Mouse (Mus musculus): ENCODE measurements around the gene Cbx4. TPM values are rescaled to one million over a fixed set of nuclear protein-coding genes. Genes with fewer than 3 reads are reported as not detected.

Cbx4 gene
- polyA plus RNA-seq, 1 experiment from 2014 or later = 6.5 TPM

DNA sequence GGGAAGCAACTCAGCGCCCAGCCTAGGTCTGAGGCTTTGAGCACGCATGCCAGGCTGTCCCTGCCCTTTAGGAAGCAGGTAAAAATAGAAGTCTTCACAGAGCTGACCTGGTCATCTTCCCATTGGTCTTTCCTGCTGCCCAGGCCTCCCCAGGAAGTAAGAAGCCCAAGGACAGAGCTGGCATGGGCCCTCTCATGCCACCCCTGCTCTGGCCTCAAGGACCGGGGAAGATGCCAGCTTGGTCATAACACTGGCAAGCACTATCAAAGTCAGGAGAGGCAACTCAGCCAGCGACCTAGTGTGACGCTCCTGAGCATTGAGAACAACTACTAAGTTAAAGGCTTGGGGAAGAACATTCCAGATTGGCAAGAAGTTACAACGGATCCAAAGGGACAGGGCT, 38.5 kb upstream of the Cbx4 start:
- Histone ChIP-seq H3K4me2 (replicated peaks; ENCODE audit: low read depth) (no peak overlapping the region), H3K4me3 (ENCODE audit: low read depth, low read length) (no peak overlapping the region), H3K9me3 (ENCODE audit: control insufficient read depth) (no peaks in the 10 kb centered on the region), H3K27ac (ENCODE audit: low read depth, low read length) (no peak overlapping the region), H3K36me3 (ENCODE audit: control insufficient read depth, insufficient read depth) (no peaks in the 10 kb centered on the region), H3K27me3 (replicated peaks; ENCODE audit: control insufficient read depth, insufficient read depth, low read length) (no peaks in the 10 kb centered on the region), H3K9ac (ENCODE audit: low read depth, low read length) (no peak overlapping the region), H3K4me1 (replicated peaks; ENCODE audit: control insufficient read depth, insufficient read depth, low read length) (peaks cover 24% of the 10 kb centered on the region)
- 92% methylated on average over 6 of the region's 6 CpGs for WGBS
- TF ChIP-seq CTCF (IDR thresholded peaks at IDR 0.05; ENCODE audit: low read depth) = no peak
- ATAC-seq = no peak

DNA sequence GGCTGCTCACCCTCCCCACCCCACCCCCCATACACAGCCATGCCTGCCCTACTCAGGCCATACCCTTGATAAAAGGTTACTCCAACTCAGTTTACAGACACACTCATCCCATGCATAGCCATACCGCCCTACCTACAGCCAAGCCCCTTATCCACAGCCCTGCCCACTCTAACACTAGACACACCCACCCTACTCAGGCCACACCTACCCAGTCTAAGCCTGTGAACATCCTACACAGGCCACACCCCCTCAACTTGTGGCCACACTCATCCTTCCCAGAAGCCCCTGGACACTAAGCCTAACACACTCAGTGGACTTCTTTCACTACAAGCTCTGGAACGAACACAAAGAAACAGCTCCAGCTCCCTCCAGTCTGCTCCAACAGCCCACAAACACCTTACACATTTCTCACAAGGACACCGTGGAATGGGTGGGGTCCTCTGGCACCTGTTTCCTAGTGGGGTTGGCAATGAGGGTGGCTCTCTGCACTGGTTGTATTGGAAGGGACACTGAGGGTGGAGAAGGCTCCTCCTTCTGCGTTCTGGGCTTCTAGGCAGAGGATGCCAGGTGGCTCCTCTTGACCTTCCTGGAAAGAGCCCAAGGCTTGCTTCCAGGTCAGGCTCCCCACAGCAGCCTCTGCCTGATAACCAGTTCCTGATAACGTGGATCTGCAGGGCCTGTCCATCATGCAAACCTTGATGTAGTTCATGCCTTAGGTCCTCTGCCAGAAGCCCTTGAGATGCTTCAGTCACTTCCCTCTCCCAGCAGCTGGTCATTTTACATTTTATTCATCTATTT, 37.7 kb upstream of the Cbx4 start:
- ATAC-seq = no peak
- 59% methylated on average over 5 of the region's 5 CpGs for WGBS
- no peak overlapping the region for H3K4me3 ChIP-seq (ENCODE audit: low read depth, low read length)

DNA sequence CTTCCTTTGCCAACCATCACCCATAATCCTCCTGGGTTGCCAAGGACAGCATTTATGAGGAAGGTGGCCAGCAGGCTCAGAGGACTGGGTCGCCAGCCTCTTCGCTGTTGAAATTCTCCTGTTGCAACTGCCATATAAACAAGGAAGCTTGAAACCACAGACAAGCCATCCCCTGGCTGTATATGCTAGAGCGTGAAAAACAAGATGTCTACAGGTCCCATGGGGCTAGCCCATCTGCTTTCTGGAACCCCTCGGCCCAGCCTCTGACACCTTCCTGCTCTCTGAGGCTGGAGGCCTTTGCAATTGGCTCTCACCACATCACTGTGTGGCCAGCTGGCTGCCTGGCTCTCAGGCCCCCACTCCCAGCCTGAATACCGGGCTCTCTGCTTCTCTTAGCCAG, 36.4 kb upstream of the Cbx4 start:
- TF ChIP-seq CTCF (IDR thresholded peaks at IDR 0.05; ENCODE audit: low read depth) = no peak
- Histone ChIP-seq H3K9ac (ENCODE audit: low read depth, low read length) (no peak overlapping the region), H3K36me3 (ENCODE audit: control insufficient read depth, insufficient read depth) (no peaks in the 10 kb centered on the region), H3K4me1 (replicated peaks; ENCODE audit: control insufficient read depth, insufficient read depth, low read length) (peaks cover 10% of the 10 kb centered on the region), H3K27ac (ENCODE audit: low read depth, low read length) (no peak overlapping the region), H3K4me3 (ENCODE audit: low read depth, low read length) (no peak overlapping the region), H3K4me2 (replicated peaks; ENCODE audit: low read depth) (no peak overlapping the region), H3K27me3 (replicated peaks; ENCODE audit: control insufficient read depth, insufficient read depth, low read length) (no peaks in the 10 kb centered on the region), H3K9me3 (ENCODE audit: control insufficient read depth) (no peaks in the 10 kb centered on the region)
- 84% methylated on average over 5 of the region's 5 CpGs for WGBS
- ATAC-seq = no peak

More for the DNA sequence above, 37.7 kb upstream of the Cbx4 start:
- no peak for TF ChIP-seq CTCF (IDR thresholded peaks at IDR 0.05; ENCODE audit: low read depth)
- H3K36me3 ChIP-seq (ENCODE audit: control insufficient read depth, insufficient read depth) = no peaks in the 10 kb centered on the region
- H3K9me3 ChIP-seq (ENCODE audit: control insufficient read depth) = no peaks in the 10 kb centered on the region
- no peak overlapping the region for H3K4me2 ChIP-seq (replicated peaks; ENCODE audit: low read depth)
- H3K4me1 ChIP-seq (replicated peaks; ENCODE audit: control insufficient read depth, insufficient read depth, low read length) = peaks cover 20% of the 10 kb centered on the region
- H3K27me3 ChIP-seq (replicated peaks; ENCODE audit: control insufficient read depth, insufficient read depth, low read length) = no peaks in the 10 kb centered on the region
- no peak overlapping the region for H3K27ac ChIP-seq (ENCODE audit: low read depth, low read length)
- no peak overlapping the region for H3K9ac ChIP-seq (ENCODE audit: low read depth, low read length)

DNA sequence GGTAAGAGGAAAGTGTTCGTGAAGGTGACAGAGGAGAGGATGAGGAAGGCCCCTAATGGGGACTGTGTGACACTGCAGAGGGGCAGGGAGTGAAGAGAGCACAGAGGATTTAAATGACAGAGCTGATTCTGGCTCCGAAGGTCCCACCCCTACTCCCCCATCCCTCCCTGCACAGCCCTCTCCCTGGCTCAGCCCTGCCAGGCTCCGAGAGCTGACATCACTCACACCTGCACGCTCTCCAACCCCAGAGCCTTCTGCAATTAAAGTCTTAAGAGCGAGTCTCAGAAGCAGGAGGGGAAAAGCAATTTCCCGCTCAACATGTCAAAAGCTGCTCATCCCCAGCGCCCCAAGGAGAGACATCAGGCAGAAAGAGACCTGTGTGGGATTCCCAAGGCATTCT, 32.9 kb upstream of the Cbx4 start:
- H3K27me3 ChIP-seq (replicated peaks; ENCODE audit: control insufficient read depth, insufficient read depth, low read length) = no peaks in the 10 kb centered on the region
- H3K4me2 ChIP-seq (replicated peaks; ENCODE audit: low read depth) = no peak overlapping the region
- no peak overlapping the region for H3K4me3 ChIP-seq (ENCODE audit: low read depth, low read length)
- 64% methylated on average over 7 of the region's 7 CpGs for WGBS
- TF ChIP-seq CTCF (IDR thresholded peaks at IDR 0.05; ENCODE audit: low read depth) = no peak
- no peak overlapping the region for H3K9ac ChIP-seq (ENCODE audit: low read depth, low read length)
- H3K27ac ChIP-seq (ENCODE audit: low read depth, low read length) = no peak overlapping the region
- H3K36me3 ChIP-seq (ENCODE audit: control insufficient read depth, insufficient read depth) = no peaks in the 10 kb centered on the region
- H3K4me1 ChIP-seq (replicated peaks; ENCODE audit: control insufficient read depth, insufficient read depth, low read length) = no peaks in the 10 kb centered on the region
- no peak for ATAC-seq
- H3K9me3 ChIP-seq (ENCODE audit: control insufficient read depth) = no peaks in the 10 kb centered on the region

DNA sequence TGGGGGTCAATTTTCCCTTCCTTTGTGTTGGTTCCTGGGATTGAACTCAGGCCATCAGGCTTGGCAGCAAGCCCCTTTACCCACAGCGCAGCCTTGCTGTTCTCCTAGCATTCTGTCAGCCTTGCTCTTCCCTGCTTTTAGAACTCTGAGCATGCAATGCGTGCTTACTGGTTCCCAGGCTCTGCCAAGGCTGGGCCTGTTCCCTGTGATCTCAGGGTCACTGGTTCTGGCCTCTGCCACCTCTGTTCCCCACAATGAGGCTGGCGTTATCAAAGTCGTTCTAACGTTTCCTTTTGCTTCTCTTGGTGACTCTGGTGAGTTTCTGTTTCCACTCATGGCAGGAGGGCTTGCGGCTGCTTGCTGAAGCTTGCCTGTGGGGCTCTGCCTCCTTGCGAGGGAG, 31.9 kb upstream of the Cbx4 start:
- no peaks in the 10 kb centered on the region for H3K27me3 ChIP-seq (replicated peaks; ENCODE audit: control insufficient read depth, insufficient read depth, low read length)
- no peak overlapping the region for H3K4me2 ChIP-seq (replicated peaks; ENCODE audit: low read depth)
- H3K36me3 ChIP-seq (ENCODE audit: control insufficient read depth, insufficient read depth) = no peaks in the 10 kb centered on the region
- 66% methylated on average over 7 of the region's 7 CpGs for WGBS
- no peaks in the 10 kb centered on the region for H3K9me3 ChIP-seq (ENCODE audit: control insufficient read depth)
- no peak for TF ChIP-seq CTCF (IDR thresholded peaks at IDR 0.05; ENCODE audit: low read depth)
- H3K4me1 ChIP-seq (replicated peaks; ENCODE audit: control insufficient read depth, insufficient read depth, low read length) = no peaks in the 10 kb centered on the region
- no peak overlapping the region for H3K4me3 ChIP-seq (ENCODE audit: low read depth, low read length)
- no peak overlapping the region for H3K9ac ChIP-seq (ENCODE audit: low read depth, low read length)
- ATAC-seq = no peak
- H3K27ac ChIP-seq (ENCODE audit: low read depth, low read length) = no peak overlapping the region

DNA sequence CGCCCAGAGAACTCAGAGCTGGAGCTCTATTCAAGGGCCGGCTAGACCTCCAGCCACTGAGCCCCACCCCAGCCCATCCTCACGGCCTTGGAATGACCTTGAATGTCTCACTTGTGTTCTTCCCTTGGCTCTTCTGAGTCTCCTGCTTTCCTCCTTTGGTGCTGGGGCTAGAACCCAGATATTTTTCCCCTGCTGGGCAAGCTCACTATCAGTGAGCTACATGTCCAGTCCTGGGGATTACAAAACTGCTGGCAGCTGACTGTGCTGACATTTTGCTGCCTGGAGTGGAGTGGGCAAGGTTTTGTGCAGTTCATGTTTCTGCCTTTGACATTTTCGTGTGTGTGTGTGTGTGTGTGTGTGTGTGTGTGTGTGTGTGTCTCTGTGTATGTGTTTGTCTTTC, 31.0 kb upstream of the Cbx4 start:
- H3K4me1 ChIP-seq (replicated peaks; ENCODE audit: control insufficient read depth, insufficient read depth, low read length) = no peaks in the 10 kb centered on the region
- H3K27ac ChIP-seq (ENCODE audit: low read depth, low read length) = no peak overlapping the region
- TF ChIP-seq CTCF (IDR thresholded peaks at IDR 0.05; ENCODE audit: low read depth) = no peak
- 69% methylated on average over 4 of the region's 4 CpGs for WGBS
- no peaks in the 10 kb centered on the region for H3K27me3 ChIP-seq (replicated peaks; ENCODE audit: control insufficient read depth, insufficient read depth, low read length)
- no peaks in the 10 kb centered on the region for H3K36me3 ChIP-seq (ENCODE audit: control insufficient read depth, insufficient read depth)
- no peak overlapping the region for H3K4me2 ChIP-seq (replicated peaks; ENCODE audit: low read depth)
- no peaks in the 10 kb centered on the region for H3K9me3 ChIP-seq (ENCODE audit: control insufficient read depth)
- no peak overlapping the region for H3K9ac ChIP-seq (ENCODE audit: low read depth, low read length)
- ATAC-seq = no peak
- H3K4me3 ChIP-seq (ENCODE audit: low read depth, low read length) = no peak overlapping the region

All from intestine, postnatal 0 days (tissue).